Mouse (Mus musculus) brain, embryonic 14.5 days (tissue): ENCODE results near the gene Isoc2a.

Experiments
- CTCF ChIP-seq: fragments of 200-500 bp; IDR thresholded peaks from 2 replicates; pipeline ENCODE4 v1.5.1; 2012; ENCODE audit warnings: inconsistent platforms, mild to moderate bottlenecking, moderate library complexity, borderline replicate concordance; ENCODE audit not compliant: insufficient read depth, insufficient read length; ENCODE audit errors: extremely low read depth
- POLR2A ChIP-seq: fragments of 200-500 bp; IDR thresholded peaks from 2 replicates; pipeline ENCODE4 v1.6.1; 2012; ENCODE audit warnings: mild to moderate bottlenecking, inconsistent platforms, borderline replicate concordance; ENCODE audit not compliant: poor library complexity, insufficient read depth, insufficient read length, severe bottlenecking; ENCODE audit errors: extremely low read depth

- TF ChIP-seq CTCF = peak; percentile 40; the same call in 1 of the 2 replicates
- TF ChIP-seq POLR2A = no peak
Measured at GRCm38 (mm10) chr7:4923586-4924364, 46.8 kb downstream of the Isoc2a start.
